Comparison of ENCODE assay signal across 19 mouse cellular contexts in the genomic region with DNA sequence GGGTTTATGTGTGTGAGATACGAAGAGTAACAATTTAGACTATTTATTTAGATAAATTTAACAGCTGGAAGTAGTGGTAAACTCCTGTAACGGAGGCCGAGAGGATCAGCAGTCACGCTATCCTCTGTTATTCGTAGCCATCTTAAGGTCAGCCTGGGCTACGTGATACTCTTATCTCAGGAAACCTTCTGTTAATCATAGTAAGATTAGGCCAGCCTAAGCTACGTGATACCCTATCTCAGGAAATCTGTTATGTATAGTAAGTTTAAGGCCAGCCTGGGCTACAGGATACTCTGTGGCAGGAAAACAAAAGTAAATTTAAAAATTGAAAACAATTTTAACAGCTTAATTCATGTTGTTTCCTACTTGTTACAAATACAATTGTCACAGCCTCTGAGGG. TPM values are rescaled to one million over a fixed set of nuclear protein-coding genes. Genes with fewer than 3 reads are reported as not detected.
"Had no signal": no experiment of that assay in that cellular context is flagged by ENCODE, and none has a peak within 500 bp of the region (broad histone marks: within the 10 kb centered on the region; RNA-seq: fewer than 3 reads in every experiment).

No protein-coding gene starts in this region.

- H3K4me3 ChIP-seq: neural tube, embryonic 13.5 days; neural tube, embryonic 15.5 days; stomach, embryonic 15.5 days had no signal

- H3K27ac ChIP-seq: neural tube, embryonic 13.5 days; neural tube, embryonic 15.5 days; stomach, embryonic 15.5 days; stomach, postnatal 0 days had no signal

- H3K27me3 ChIP-seq: stomach, embryonic 15.5 days had no signal

- DNase-seq: retina, postnatal 1 day; right cerebral cortex, adult 18-20 months; right cerebral cortex, postnatal 14 days; right cerebral cortex, postnatal 25 days; right cerebral cortex, postnatal 4 days; spleen, adult 18-20 months; thymus, adult 18-20 months; thymus, adult 2 months; thymus, postnatal 14 days; thymus, postnatal 25 days; thymus, postnatal 36 days; thymus, postnatal 4 days had no signal

- H3K9ac ChIP-seq: neural tube, embryonic 13.5 days; neural tube, embryonic 15.5 days; stomach, embryonic 15.5 days had no signal

- H3K9me3 ChIP-seq: neural tube, embryonic 13.5 days; neural tube, embryonic 15.5 days; stomach, embryonic 15.5 days had no signal

- H3K36me3 ChIP-seq: neural tube, embryonic 13.5 days; neural tube, embryonic 15.5 days; stomach, embryonic 15.5 days had no signal

RNA-seq across cellular contexts. Expression of gene Eno4, which starts 2.7 kb away (rescaled TPM):
- total RNA-seq: neutrophil, adult 5-6 weeks had no signal
- polyA plus RNA-seq: small intestine, adult 2 months; spleen, adult 2 months had no signal
